Mouse (Mus musculus) ES-E14 (cell line): ENCODE measurements around the gene Tesc. TPM values are rescaled to one million over a fixed set of nuclear protein-coding genes. Genes with fewer than 3 reads are reported as not detected.

ENCODE experiments used
- DNase-seq: peaks from one replicate; pipeline ENCODE4 v3.0.0-alpha.2; 2013; ENCODE audit warnings: low read depth, low spot score
- H3K27ac ChIP-seq: 2 replicates; pipeline ENCODE4 v1.5.1; 2012; ENCODE audit warnings: low read depth, mild to moderate bottlenecking, low read length, moderate library complexity, mixed read lengths; ENCODE audit not compliant: poor library complexity, insufficient read depth, severe bottlenecking
- H3K36me3 ChIP-seq: 2 replicates; pipeline ENCODE4 v1.6.1; 2012; ENCODE audit warnings: mild to moderate bottlenecking, low read length, moderate library complexity, mixed read lengths; ENCODE audit not compliant: control insufficient read depth, poor library complexity, insufficient read depth, severe bottlenecking
- H3K4me1 ChIP-seq, 2 experiments: fragments of 150-350 bp in 1 of 2; sonication (generic) in 1 of 2; 2 replicates each; pipeline ENCODE4 v1.6.1; 2012; ENCODE audit warnings: low read length in 2 of 2, mild to moderate bottlenecking in 1 of 2, mixed read lengths in 1 of 2; ENCODE audit not compliant: control insufficient read depth in 2 of 2, insufficient read depth in 2 of 2, poor library complexity in 1 of 2
- H3K4me3 ChIP-seq, 2 experiments: fragments of 150-350 bp in 1 of 2; sonication (generic) in 1 of 2; 2 replicates each; pipeline ENCODE4 v1.5.1; 2012; ENCODE audit warnings: low read length in 2 of 2, low read depth in 1 of 2, mild to moderate bottlenecking in 1 of 2, mixed read lengths in 1 of 2; ENCODE audit not compliant: insufficient read depth in 1 of 2, poor library complexity in 1 of 2, severe bottlenecking in 1 of 2
- H3K9ac ChIP-seq: 2 replicates; pipeline ENCODE4 v1.6.1; 2012; ENCODE audit warnings: low read depth, mild to moderate bottlenecking, low read length, mixed read lengths; ENCODE audit not compliant: poor library complexity, insufficient read depth, severe bottlenecking
- H3K9me3 ChIP-seq: fragments of 150-350 bp; sonication (generic); 2 replicates; pipeline ENCODE4 v1.6.1; 2012; ENCODE audit warnings: low read depth, mild to moderate bottlenecking, low read length; ENCODE audit not compliant: control insufficient read depth, insufficient read depth
- CHD2 ChIP-seq: IDR thresholded peaks from 2 replicates; pipeline ENCODE4 v1.6.1; 2014; ENCODE audit warnings: mild to moderate bottlenecking, low read depth, low read length, inconsistent platforms
- HCFC1 ChIP-seq: IDR thresholded peaks from 2 replicates; pipeline ENCODE4 v1.6.1; 2012; ENCODE audit warnings: low read length, inconsistent platforms, borderline replicate concordance; ENCODE audit not compliant: insufficient read depth
- MAFK ChIP-seq: IDR thresholded peaks from 2 replicates; pipeline ENCODE4 v1.6.1; 2014; ENCODE audit warnings: mild to moderate bottlenecking, low read depth, low read length, inconsistent platforms; ENCODE audit not compliant: insufficient read depth
- ZC3H11A ChIP-seq: IDR thresholded peaks from 2 replicates; pipeline ENCODE4 v1.6.1; 2012; ENCODE audit warnings: low read depth, mild to moderate bottlenecking, inconsistent platforms, low read length, borderline replicate concordance
- ZNF384 ChIP-seq: IDR thresholded peaks from 2 replicates; pipeline ENCODE4 v1.6.1; 2012; ENCODE audit warnings: low read depth, low read length, inconsistent platforms
- in situ Hi-C, 2 experiments: fragments of 600-800 bp; cut with MboI; formaldehyde crosslinking; loops; one replicate each; pipeline ENCODE4 v1.15.1; 2025; ENCODE audit warnings: low sequenced_read_pairs in 2 of 2, inconsistent platforms in 1 of 2; ENCODE audit not compliant: unreplicated experiment in 2 of 2
- total RNA-seq: library from RNA; depleted of rRNA; stranded (reverse); fragments of 300-350 nt; gene quantifications from 2 replicates; pipeline ENCODE4 v1.2.3, GENCODE M21; 2012; rRNA removed

The Tesc gene
- total RNA-seq, 1 experiment: 3.1 TPM

DNA sequence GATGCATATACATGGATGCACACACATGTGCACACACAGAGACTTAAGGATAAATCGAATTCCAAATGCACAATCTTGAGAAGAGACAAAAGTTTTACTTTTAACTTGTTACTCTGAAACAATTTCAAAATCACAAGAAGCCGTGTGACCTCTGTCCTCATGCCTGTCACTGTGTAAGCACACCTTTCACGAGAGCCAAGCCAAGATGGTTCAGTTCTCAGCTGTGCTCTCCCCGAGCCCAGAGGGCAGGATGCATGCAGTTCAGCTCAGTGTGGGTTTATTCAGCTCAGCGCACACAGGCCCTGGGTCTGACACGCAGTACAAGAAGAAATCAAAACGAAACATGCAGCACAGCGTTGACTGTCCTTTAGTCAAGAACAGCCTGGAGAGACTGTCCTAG lies 78.0 kb downstream of the Tesc start:
- in situ Hi-C loops: no loop called here
- Histone ChIP-seq H3K4me3 (no peak overlapping the region), H3K9ac (no peak overlapping the region), H3K36me3 (peaks cover 14% of the 10 kb centered on the region), H3K27ac (no peak overlapping the region), H3K4me1 (no peaks in the 10 kb centered on the region), H3K9me3 (no peaks in the 10 kb centered on the region)
- no peak for DNase-seq
- TF ChIP-seq CHD2 (no peak), ZNF384 (no peak), ZC3H11A (no peak), MAFK (no peak), HCFC1 (no peak)

DNA sequence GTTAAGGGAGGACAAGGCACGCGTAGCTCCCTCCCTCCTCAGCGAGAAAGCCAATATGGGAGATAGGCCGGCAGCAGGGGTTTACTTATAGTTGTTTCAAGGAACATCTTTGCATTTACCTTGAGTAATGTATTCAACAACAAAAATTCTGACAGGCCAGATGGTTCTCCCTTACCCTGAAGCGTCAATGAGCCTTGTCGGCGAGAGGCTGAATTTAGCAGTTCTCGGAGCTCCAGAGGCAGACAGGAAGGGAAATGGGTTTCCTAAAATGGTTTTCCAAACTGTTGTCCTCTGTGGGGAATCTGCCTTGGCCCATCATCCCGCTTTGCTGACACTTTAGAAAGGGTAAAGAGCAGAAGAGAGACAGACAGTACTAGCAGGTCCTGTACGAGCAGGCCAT lies 79.1 kb downstream of the Tesc start:
- H3K4me1 ChIP-seq: no peaks in the 10 kb centered on the region
- H3K9me3 ChIP-seq: no peaks in the 10 kb centered on the region
- H3K27ac ChIP-seq: no peak overlapping the region
- DNase-seq: no peak
- no peak for TF ChIP-seq MAFK
- no peak for TF ChIP-seq CHD2
- no peak for TF ChIP-seq ZNF384
- no peak for TF ChIP-seq HCFC1
- TF ChIP-seq ZC3H11A: no peak
- peaks cover 23% of the 10 kb centered on the region for H3K36me3 ChIP-seq
- in situ Hi-C loops: no loop called here
- H3K4me3 ChIP-seq: no peak overlapping the region
- no peak overlapping the region for H3K9ac ChIP-seq

DNA sequence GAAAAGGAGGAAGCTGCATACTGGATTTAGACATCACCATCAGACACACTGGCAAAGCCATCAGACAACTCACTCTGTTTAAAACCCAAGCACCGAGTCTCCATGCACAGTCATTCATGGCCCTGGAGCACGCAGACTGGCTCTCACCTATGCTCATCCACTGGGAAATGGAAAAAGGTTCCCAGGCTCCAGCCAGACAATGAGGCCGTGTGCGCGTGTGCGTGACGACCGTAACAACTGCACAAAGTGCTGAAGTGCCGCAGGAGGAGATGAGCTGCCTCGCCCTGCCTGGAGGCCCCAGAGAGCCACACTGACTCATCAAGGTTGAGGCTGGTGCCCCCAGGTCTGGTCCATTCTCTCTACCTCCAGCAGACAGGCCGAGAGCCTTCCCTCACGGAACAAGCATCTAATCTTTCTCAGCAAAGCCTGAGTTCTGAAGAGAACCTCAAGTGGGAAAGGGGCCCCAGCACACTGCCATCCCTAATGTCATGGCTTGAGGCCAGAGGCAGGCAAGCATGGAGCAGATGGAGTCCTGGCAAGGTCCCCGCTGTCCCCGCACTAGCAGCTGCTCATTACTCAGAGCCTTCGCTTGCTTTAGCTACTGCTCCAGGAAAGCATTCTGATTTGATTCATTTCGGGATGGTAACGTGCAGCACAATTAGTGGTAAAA lies 80.7 kb downstream of the Tesc start:
- TF ChIP-seq ZC3H11A (no peak), CHD2 (no peak), ZNF384 (no peak)
- in situ Hi-C loops: no loop called here
- no peaks in the 10 kb centered on the region for H3K9me3 ChIP-seq
- peaks cover 31% of the 10 kb centered on the region for H3K36me3 ChIP-seq
- no peak overlapping the region for H3K4me3 ChIP-seq
- H3K4me1 ChIP-seq: no peaks in the 10 kb centered on the region
- H3K9ac ChIP-seq: no peak overlapping the region
- no peak overlapping the region for H3K27ac ChIP-seq
- DNase-seq: no peak

DNA sequence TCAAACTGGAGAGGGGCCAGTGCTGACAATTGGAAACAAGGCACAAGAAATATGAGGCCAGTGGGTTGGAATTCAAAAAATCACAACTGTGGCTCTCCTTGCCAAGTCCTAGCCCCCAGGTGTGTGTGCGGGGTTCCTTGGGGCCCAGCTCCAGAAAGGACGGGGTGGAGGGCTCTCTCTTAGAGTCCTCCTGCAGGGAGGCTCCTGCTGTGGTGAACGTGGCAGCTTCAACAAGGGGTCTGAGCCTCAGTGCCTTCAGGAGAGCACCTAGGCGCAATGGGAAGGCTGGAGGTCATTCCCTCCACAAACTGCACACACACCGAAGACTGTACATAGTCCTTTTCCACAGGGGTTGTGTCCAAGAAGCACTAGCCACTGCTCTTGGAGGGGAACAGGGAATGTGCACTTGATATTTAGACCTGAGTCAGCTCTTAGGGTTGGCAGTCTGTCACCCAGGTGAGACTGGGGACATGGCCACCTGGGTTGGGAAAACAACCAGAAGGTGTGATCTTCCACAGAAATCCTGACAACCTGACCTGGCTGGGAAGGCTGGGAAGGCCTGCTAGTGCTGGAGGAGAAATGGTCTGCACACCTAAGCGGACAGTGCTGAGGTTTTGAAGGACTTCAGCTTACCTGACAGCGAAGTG lies 81.4 kb downstream of the Tesc start:
- no peaks in the 10 kb centered on the region for H3K4me1 ChIP-seq
- DNase-seq: no peak
- H3K4me3 ChIP-seq: no peak overlapping the region
- in situ Hi-C loops: no loop called here
- H3K9ac ChIP-seq: no peak overlapping the region
- peaks cover 32% of the 10 kb centered on the region for H3K36me3 ChIP-seq
- no peak overlapping the region for H3K27ac ChIP-seq
- TF ChIP-seq HCFC1 (no peak), MAFK (no peak), CHD2 (no peak), ZNF384 (no peak), ZC3H11A (no peak)
- H3K9me3 ChIP-seq: no peaks in the 10 kb centered on the region

Other genes with a start within 250 kb of the Tesc start
- 3.4 and 3.6 TPM in 2 replicates for gene Nos1, start 246.7 kb upstream of the Tesc start, total RNA-seq
- gene Fbxo21, start 51.0 kb upstream of the Tesc start, total RNA-seq: 19.7 and 23.2 TPM in 2 replicates
- 44.9 and 46.2 TPM in 2 replicates for gene Fbxw8, start 127.7 kb downstream of the Tesc start, total RNA-seq
- 0.36 and 0.63 TPM in 2 replicates for gene Hrk, start 136.9 kb downstream of the Tesc start, total RNA-seq
- 7.9 and 13.4 TPM in 2 replicates for gene Rnft2, start 217.4 kb downstream of the Tesc start, total RNA-seq
- gene 2410131K14Rik, start 217.5 kb downstream of the Tesc start, total RNA-seq: 11.6 and 15.4 TPM in 2 replicates